Mouse (Mus musculus): ENCODE results near the gene Pde8a.

Pde8a gene

GRCm38 (mm10) chr7:81338522-81338873 is 125.1 kb downstream of the Pde8a start:
- no peak for DNase-seq (ENCODE audit: low read depth)

- peak; percentile 81 for DNase-seq (ENCODE audit: low read depth)
Measured at GRCm38 (mm10) chr7:81339783-81340182, 126.4 kb downstream of the Pde8a start.

- DNase-seq (ENCODE audit: low read depth) = peak; percentile 80
Measured at GRCm38 (mm10) chr7:81341563-81341962, 128.2 kb downstream of the Pde8a start.

- DNase-seq (ENCODE audit: low read depth) = no peak
Measured at GRCm38 (mm10) chr7:81342356-81343094, 129.1 kb downstream of the Pde8a start.

- peak; percentile 65 for DNase-seq (ENCODE audit: low read depth)
Measured at GRCm38 (mm10) chr7:81343316-81343715, 129.9 kb downstream of the Pde8a start.

GRCm38 (mm10) chr7:81343831-81344230 is 130.4 kb downstream of the Pde8a start:
- DNase-seq (ENCODE audit: low read depth) = no peak

GRCm38 (mm10) chr7:81344544-81345446 is 131.4 kb downstream of the Pde8a start, which contains the start of gene Rps17:
Gene Rps17, minus strand, starts transcription at chr7:81345254.
- peak; percentile 98 for DNase-seq (ENCODE audit: low read depth)

GRCm38 (mm10) chr7:81345447-81346170 is 132.2 kb downstream of the Pde8a start:
- DNase-seq (ENCODE audit: low read depth) = no peak

GRCm38 (mm10) chr7:81348206-81348605 is 134.8 kb downstream of the Pde8a start:
- DNase-seq (ENCODE audit: low read depth) = no peak

GRCm38 (mm10) chr7:81351826-81352225 is 138.4 kb downstream of the Pde8a start:
- no peak for DNase-seq (ENCODE audit: low read depth)

- DNase-seq (ENCODE audit: low read depth) = no peak
Measured at GRCm38 (mm10) chr7:81355746-81356145, 142.3 kb downstream of the Pde8a start.

- no peak for DNase-seq (ENCODE audit: low read depth)
Measured at GRCm38 (mm10) chr7:81356360-81356759, 143.0 kb downstream of the Pde8a start.

- DNase-seq (ENCODE audit: low read depth) = no peak
Measured at GRCm38 (mm10) chr7:81356975-81357374, 143.6 kb downstream of the Pde8a start.

- DNase-seq (ENCODE audit: low read depth) = peak; percentile 14
Measured at GRCm38 (mm10) chr7:81367946-81368345, 154.6 kb downstream of the Pde8a start.

- no peak for DNase-seq (ENCODE audit: low read depth)
Measured at GRCm38 (mm10) chr7:81369724-81370123, 156.3 kb downstream of the Pde8a start.

GRCm38 (mm10) chr7:81371811-81372210 is 158.4 kb downstream of the Pde8a start:
- no peak for DNase-seq (ENCODE audit: low read depth)

- DNase-seq (ENCODE audit: low read depth) = peak; percentile 14
Measured at GRCm38 (mm10) chr7:81372337-81372920, 159.0 kb downstream of the Pde8a start.

GRCm38 (mm10) chr7:81379363-81379762 is 166.0 kb downstream of the Pde8a start:
- no peak for DNase-seq (ENCODE audit: low read depth)

All from NIH3T3 (cell line).